Mouse (Mus musculus): ENCODE results near the gene Cmss1.

The Cmss1 gene

DNA sequence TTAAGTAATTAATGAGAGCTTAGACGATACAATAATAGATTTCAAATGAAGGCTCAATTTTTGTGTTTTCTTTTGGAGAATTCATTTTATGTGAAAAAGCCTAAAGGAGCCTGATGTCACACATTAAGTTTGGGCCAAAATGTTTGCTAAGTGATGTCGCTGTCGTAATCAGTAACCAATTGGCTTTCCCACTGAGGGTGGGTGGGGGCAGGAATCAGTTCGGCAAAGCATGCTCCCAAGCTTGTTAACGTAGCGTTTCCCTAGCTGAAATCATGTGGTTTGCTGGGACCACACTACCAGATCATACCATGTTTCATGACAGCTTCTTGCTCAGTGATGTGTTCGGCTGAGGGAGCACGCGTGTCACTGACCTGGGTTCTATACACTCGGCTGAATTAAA is 91.0 kb downstream of the Cmss1 start:
- DNase-seq (ENCODE audit: low read depth, low spot score) = no peak

DNA sequence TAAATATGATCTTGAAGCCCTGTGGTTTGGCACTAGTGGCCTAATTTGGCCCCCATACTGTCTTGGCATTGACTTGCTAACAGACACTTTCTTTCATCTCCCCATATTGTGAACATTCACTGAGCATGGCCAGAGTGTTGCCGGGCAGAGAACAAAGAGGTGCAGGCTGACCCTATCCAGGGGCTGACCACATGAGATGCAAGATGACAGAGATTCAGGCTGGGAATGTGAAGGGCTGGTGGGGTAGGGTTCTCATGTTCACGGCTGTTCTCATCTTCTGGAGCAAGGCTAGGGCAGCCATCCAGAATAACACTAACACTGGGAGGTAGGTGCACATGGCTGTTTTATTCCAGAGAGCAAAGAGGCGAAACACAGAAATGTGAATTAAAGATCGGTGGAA is 92.3 kb downstream of the Cmss1 start:
- DNase-seq (ENCODE audit: low read depth, low spot score) = no peak

DNA sequence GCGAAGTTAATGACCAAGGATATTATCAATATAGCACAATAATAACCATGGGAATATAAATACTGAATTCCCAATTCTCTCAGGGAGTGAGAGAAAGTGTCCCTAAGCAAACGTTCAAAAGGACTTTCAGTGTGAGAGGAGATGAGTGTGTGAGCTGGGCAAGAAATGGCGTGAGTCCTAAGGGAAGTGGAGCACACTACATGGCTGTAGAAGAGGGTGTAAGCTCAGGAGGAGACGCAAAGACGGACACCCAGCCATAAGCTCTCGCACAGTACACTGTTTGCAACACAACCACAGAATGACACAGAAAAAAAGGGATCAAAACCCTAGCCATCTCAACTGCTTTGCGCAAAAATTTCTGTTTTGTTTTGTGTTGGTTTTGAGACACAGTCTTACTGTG is 93.1 kb downstream of the Cmss1 start:
- no peak for DNase-seq (ENCODE audit: low read depth, low spot score)

DNA sequence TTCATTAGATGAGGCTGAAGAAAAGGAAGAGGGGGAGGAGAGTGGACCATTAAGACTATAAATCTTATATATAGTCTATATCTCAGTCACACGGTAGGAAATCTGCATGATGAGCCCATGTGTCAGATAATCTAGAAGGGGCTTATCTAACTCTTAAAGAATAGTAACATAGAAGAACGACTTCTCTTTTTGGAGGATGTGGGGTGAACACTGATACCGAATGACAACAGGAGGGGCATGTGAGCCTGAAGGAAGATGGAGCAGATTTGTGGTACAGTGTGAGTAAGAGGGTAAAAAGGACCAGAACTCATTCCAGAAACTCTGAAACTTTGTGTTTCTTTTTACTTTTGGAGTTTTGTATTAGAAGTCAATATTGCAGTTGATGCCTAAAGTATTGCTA is 97.6 kb downstream of the Cmss1 start:
- DNase-seq (ENCODE audit: low read depth, low spot score) = no peak

DNA sequence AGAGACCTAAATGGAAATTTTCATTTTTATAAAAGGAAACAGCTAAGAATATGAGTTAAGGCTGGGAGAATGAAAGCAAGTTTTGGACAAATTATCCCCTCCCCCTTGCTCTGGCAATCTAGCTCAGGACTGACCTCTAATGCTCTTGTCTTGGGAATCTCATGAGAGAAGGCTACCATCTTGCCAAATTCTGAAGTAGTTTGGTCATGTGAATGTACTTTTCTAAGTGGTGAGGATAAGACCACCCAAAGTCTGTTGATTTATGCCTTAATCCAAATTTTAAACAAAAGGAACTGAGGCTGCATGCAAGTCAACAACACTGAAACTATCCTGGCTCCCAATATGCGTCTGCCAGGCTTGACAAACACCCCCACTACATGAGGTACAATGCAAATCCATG is 98.3 kb downstream of the Cmss1 start:
- DNase-seq (ENCODE audit: low read depth, low spot score) = no peak

DNA sequence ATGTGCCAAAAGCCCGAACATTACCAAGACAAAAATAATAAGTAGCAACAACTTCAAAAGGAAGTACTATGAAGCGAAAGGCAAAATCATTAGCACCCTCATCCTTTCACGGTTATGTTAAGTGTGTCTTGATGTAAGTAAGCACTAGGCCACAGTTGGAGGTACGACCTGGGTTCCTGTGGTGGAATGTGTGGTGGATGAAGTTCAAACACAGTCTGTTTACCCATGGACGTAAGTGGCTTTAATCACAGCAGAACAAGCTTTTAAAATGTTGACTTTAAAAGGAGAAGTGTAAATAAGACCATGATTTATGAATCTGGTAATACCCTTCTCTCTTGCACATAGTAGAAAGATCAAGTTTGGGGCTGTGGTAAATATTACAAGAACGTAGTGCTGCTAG is 100.5 kb downstream of the Cmss1 start:
- no peak for DNase-seq (ENCODE audit: low read depth, low spot score)

DNA sequence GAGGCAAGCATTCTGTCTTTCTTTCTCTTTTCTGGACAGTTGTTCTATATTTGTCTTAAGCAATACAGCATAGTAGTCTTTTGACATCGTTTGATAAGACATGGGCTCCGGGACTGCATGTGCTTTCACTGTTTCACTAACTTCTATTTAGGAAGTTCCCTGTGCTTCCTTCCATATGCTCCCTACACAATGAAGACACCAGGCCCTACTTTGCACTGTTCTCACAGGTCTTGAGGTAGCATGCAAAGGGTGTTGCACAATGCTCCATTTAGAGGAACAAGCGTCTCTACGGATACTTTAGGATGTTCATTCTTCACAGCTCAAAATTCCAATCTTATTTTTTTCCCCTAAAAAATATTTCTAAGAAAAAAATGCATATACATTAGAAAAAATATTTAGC is 101.9 kb downstream of the Cmss1 start:
- no peak for DNase-seq (ENCODE audit: low read depth, low spot score)

DNA sequence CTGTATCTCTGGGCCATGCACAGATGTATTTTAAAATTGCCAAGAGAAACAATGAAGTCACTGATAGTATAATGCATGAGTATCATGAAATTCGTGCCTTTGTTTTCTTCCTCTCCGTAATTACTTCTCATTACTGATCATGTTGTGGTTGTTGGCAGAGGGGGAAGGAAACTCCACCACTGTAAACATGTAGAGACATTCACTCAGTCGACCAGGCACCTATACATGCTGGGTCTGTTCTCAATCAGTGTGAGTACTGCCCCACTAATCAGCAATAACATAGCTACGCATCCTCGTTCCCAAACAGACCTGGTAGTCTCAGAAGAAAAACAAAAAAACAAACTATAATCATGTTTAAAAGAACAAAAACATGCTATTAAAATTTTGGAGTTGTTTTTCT is 103.9 kb downstream of the Cmss1 start:
- no peak for DNase-seq (ENCODE audit: low read depth, low spot score)

DNA sequence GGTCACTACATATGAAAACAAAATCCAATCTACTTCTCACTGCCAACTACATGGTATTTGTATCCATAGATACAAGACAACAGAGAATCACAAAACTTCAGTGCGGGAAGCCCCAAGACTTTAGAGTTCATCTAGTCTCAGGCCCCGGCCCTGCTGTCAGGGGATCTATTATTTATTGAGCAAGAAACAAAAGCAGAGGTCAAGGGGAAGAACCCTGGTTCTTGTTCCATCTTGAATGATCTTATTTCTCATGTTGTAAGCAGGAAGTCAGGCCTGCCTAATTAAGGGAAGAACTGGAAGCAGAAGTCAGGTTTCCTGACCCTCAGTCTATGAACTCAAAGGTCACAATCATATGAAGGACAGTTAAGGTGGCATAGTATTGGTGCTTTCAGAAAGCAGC is 104.4 kb downstream of the Cmss1 start:
- no peak for DNase-seq (ENCODE audit: low read depth, low spot score)

DNA sequence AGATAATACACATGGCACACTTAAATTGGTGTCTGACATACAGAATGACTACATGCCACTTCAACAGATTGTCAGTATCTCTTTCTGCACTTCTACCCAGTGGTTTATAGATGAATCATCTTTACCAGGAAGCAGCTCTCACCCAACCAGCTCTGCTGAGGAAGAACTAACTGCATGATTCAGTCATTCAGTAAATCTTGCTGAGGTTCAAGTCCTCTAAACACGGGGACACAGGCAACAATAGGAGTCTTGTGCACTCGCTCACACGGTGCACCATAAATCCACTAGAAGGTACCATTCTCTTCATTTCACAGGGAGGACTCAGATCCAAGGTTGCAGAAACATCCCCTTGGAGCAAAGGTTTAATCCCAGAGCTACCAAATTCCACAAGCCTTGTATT is 105.8 kb downstream of the Cmss1 start:
- no peak for DNase-seq (ENCODE audit: low read depth, low spot score)

DNA sequence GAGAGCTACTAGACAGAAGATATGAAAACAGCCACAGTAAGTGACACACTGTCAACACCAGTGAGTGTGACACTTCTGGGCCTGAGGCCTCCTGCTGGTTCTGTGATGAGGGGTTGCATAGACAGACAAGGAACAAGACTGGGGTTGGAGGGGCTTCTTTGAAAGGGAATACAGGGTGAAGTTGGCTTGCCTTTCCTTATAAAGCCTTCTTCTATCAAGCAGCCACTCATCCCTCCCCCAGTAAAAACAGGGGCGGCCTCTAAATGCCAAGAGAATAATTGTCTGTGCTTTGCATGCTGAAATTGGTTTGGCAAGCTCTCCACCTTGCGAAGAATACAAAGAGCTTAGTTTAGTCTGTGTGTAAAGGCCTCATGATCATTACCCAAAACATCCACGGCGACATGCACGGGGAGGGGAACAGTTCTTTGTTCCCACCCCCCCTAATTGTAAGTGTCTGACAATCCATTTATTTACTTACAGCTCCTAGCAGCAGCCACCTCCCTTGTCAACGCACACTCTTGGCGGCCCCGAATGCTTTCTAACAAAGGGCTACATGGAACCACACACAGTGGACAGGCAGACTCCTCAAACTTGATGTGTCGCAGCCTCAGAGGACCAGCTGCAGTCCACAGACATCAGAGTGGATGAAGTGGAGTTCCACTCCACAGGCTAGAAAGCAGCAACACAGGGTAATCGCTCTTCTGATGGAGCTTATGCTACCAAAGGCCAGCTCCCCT is 110.1 kb downstream of the Cmss1 start:
- peak; percentile 54 for DNase-seq (ENCODE audit: low read depth, low spot score)

DNA sequence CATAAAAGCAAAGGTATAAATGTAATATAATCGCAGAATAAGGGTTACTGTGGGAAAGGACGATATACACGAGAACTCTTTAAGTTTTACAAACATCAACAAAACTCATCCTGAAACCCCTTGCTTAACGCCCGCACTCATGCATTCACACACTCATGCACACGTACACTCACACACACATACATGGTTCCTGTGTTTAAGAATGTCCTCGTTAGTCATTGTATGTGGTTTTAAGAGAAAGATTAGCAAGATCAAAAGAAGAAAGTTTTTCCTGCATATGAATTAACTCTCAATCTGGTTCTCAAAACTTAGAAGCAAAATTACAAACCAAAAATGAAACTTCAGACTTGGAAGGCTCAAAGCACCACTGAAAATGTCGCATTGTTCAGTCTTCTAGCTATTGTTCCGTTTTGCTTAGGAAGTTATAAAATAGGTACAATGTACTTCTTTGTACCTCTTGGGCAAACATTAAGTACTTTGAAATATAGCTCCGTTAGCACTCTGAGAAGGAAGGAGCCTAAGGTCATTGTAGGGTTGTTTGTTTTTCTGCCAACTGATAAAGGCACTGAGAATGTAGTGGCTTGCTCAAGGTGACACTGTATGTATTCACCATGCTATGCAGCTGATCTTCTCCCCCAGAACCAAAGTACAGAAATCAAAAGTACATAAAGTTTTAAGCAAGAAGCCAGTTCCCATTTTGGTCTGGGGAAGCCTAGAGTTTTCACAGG is 111.0 kb downstream of the Cmss1 start:
- DNase-seq (ENCODE audit: low read depth, low spot score) = no peak

DNA sequence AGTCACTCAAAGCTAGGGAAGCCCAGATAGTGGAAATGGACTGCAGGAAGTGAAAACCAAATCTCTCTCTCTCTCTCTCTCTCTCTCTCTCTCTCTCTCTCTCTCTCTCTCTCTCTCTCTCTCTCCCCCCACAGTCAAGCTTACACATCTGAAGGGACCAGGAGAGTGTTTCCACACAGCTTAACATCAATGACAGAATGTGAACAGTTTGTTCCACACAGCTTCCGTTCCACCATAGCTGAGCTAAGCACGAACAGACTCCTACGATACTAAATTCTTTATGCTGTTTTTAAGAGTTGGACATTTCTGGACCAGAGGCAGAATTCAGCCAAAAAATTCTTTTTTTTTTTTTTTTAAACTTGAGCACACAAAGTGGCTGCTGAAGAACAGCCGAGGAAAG is 114.8 kb downstream of the Cmss1 start:
- DNase-seq (ENCODE audit: low read depth, low spot score) = peak; percentile 31

DNA sequence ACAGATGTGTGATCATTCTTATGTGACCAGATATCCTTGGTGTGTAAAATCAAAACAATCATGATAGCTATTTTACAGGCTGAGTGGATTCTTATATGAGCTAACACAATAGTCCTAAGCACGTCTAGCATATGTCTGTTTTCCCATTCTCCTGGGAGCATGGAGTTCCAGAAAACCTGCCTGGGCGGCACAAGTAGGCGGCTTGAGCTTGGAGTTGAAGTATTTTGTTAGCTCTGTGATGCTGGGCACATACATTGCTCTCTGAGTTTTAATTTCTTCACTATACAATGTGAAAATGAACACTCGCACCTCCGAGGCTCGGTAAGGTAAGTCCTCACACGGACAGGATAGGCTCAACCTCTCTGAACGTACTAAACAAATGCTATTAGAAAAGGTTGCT is 116.0 kb downstream of the Cmss1 start:
- peak; percentile 23 for DNase-seq (ENCODE audit: low read depth, low spot score)

DNA sequence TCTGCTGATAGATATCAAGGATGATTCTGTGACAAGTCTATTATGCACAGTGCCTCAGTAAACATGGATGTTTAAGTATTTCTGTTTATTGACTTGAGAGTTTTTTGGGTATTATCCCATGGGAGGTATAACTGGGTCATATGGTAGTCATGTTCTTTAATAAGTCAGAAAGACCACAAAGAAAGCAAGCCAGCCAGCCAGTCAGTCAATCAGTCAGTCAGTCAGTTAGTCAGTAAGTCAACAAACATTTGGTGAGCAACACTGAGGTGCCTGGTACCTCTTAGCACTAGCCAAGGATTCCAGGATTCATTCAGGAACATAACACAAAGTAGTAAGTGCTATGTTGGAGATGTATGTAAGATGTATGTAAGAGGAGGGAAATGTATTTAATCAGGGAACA is 118.0 kb downstream of the Cmss1 start:
- no peak for DNase-seq (ENCODE audit: low read depth, low spot score)

DNA sequence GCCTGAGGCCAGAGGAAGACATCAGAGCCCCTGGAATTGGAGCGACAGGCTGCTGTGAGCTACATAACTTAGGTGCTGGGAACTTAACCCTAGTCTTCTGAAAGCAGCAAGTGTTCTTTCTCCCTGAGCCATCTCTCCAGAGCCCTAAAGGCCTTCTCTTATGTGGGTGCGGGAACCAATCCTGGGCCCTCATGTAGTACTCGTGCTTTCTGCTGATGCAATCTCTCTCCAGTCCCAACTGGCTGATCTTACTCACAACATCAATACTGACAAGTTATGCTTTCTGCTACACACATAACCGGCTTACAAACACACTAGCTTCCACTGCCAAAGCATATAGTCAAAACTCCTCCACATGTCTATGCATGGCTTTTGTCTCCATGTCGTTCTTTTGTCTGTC is 120.4 kb downstream of the Cmss1 start:
- DNase-seq (ENCODE audit: low read depth, low spot score) = no peak

DNA sequence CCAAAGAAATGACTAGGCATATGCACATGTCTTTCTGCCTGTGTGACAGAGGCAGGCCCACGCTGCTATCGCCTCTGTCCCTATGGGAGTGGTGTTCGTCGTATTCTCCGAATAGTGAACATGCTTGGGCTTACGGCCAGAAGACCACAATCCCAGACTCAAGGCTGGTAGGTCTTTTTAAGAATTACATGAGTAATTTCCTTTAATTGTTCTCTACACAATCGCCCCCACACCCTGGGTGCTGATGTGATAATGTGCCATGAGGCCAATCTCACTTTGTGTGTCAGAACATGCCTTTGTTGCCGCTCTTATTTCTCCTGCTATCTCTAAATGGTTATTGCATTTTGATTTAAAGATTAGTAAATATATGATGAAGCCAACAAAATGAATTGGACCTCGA is 121.4 kb downstream of the Cmss1 start:
- no peak for DNase-seq (ENCODE audit: low read depth, low spot score)

DNA sequence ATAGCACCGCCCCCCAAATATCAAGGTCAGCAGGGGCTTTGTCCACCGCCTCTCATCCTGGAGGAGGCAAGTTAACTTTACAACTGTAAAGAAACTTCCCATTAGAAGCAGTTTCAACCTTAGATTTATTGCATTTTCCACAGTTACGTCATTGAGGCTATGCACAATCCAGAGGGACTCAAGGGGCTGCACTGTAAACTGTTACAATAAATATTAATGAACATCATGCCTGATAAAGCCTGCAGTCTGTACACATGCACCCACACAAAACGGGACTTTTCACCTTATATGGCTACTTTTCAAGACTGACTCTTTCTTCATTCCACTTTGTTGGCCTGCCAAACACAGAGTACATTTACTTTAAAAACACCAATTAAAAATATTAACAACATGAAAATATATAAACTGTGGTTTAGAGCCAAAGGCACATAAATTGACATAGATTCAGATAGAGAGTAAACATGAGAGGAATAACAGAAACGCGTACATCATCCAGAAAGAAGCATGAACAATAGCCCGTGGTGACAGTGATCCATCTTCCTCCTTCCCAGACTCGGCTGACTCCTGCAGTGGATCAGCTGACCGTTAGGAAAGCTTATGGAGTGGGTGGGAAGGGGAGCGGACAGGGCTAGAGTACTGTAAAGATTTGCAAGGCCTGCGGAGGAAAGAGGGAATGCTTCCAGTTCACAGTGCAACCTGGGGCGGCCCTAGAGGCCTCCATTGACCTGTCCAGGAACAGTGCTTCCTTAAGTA is 122.4 kb downstream of the Cmss1 start:
- no peak for DNase-seq (ENCODE audit: low read depth, low spot score)

DNA sequence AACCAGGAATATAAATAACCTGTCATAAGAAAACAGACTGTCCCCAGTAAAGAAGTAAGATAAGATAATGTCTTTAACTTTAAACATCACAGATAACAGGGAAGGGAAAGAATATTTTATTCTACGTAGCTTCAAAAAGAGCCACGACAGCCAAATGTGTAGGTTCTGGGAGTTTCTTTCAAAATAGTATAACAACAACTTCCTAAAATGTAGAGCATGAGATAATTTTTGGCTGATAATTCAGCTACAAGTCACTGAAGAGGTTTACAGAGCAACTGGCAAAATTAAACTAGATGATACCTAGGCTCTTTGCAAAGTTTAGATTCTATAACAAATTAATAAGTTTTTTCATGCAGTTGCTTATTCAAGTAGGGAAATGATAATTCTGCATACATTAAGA is 123.2 kb downstream of the Cmss1 start:
- no peak for DNase-seq (ENCODE audit: low read depth, low spot score)

DNA sequence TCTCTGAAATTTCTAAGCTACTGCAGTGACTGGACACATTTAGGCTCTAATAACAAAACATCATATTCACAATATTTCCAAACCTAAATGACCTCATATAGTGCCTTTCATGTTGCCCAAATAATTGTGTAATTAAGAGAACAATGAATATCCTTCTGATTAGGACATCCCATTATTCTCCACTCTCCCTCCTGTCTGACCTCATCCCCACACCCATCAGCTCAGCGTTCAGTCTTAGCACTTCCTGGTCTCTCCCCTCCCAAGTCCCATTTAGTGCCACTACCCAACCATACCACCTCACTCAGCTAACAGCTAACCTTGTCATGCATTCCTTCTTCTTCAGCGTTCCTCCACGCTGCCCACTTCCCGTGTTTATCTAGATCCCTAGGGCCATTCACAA is 123.8 kb downstream of the Cmss1 start:
- no peak for DNase-seq (ENCODE audit: low read depth, low spot score)

DNA sequence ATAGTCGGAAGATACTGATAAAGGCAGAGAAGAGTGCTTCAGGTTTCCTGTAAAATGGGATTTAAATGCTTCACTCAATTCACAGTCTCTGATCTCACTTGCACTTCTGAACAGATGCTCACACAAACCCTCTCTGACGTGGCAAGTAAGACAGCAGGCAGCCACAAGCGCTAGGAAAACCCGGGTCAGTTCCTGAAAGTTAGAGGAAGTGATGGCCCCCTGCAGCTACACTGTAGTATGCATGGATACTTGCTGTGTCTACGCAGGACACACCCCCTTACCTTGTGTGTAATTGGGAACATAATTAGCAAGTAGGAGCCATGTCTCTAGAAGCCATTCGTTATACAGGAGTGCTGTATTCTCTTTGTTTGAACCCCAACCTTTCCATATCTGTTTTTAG is 124.4 kb downstream of the Cmss1 start:
- no peak for DNase-seq (ENCODE audit: low read depth, low spot score)

DNA sequence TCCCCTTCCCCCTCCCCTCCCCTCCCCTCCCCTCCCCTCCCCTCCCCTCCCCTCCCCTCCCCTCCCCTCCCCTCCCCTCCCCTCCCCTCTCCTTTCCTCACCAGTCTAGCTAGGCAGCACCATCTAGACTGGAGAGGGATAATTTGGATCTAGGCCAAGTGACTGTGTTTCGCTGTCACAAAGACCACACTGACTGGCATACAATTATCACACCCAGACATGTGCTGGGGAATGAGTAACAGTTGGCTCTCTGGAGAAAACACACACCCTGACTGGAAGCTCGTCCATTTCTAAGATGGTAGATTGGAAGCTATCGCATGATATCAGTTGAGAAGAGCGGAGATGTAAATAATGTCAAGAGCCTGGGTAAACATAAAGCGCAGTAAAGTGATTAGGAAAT is 126.9 kb downstream of the Cmss1 start:
- no peak for DNase-seq (ENCODE audit: low read depth, low spot score)

DNA sequence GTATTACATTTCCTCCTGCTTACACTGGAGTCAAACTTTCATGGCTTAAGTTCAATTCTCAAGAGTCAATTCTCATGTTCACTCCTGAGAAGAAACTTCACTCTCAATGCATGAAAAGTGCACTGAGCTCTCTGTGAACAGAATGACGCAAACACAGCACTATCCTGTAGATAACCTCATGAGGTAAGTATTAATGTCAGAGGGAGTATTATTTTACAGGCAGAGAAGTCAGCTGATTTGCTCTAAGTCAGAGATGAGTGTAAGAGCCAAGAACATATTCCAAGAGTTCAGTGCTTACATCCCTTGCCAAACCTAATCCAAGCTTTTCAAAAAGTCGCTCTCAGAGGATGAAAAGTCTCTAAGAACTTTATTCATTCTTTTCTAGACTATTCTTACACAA is 128.2 kb downstream of the Cmss1 start:
- no peak for DNase-seq (ENCODE audit: low read depth, low spot score)

All from telencephalon, adult 2 months (tissue).